Mouse (Mus musculus): ENCODE results near the gene Vmn1r177. TPM values are rescaled to one million over a fixed set of nuclear protein-coding genes. Genes with fewer than 3 reads are reported as not detected.
"Not testable (repeated sequence)": the region's sequence is repeated elsewhere in the genome, so short reads cannot be mapped to it uniquely, and the experiment has no call there.

Vmn1r177 gene
- polyA plus RNA-seq (2015; fragmentation: Nextera tagmentation; extraction: Ambion mirVana), result not detected in 2 replicates

GRCm38 (mm10) chr7:23866349-23866748, at the start of gene Vmn1r177:
TSS of gene Vmn1r177 (minus strand) at chr7:23866449.
- H3K4me2 ChIP-seq (ENCODE audit: low read depth, low read length); H3K4me3 ChIP-seq (ENCODE audit: low read length); H3K36me3 ChIP-seq (ENCODE audit: control insufficient read depth, insufficient read depth, low read length); H3K4me1 ChIP-seq (ENCODE audit: control insufficient read depth, insufficient read depth, low read length); H3K27me3 ChIP-seq (replicated peaks; ENCODE audit: control insufficient read depth, insufficient read depth, low read length); ATAC-seq; H3K9me3 ChIP-seq (ENCODE audit: control insufficient read depth, low read length); H3K9ac ChIP-seq (ENCODE audit: low read depth, low read length); H3K27ac ChIP-seq (ENCODE audit: low read length): not testable (repeated sequence)
- 10% methylated on average over 1 of the region's 1 CpGs for WGBS

GRCm38 (mm10) chr7:23891709-23892108, 25.5 kb upstream of the Vmn1r177 start, which contains the start of gene Vmn1r178:
TSS of gene Vmn1r178 (plus strand) at chr7:23892009.
- WGBS, result 75% methylated on average over 1 of the region's 1 CpGs
- Histone ChIP-seq H3K4me2 (ENCODE audit: low read depth, low read length) (no peak within 1 kb of the TSS), H3K9ac (ENCODE audit: low read depth, low read length) (no peak within 1 kb of the TSS), H3K4me3 (ENCODE audit: low read length) (no peak within 1 kb of the TSS), H3K4me1 (ENCODE audit: control insufficient read depth, insufficient read depth, low read length) (no peaks in the 10 kb centered on the region), H3K36me3 (ENCODE audit: control insufficient read depth, insufficient read depth, low read length) (no peaks in the 10 kb centered on the region), H3K27me3 (replicated peaks; ENCODE audit: control insufficient read depth, insufficient read depth, low read length) (no peaks in the 10 kb centered on the region), H3K27ac (ENCODE audit: low read length) (no peak within 1 kb of the TSS), H3K9me3 (ENCODE audit: control insufficient read depth, low read length) (peaks cover 3% of the 10 kb centered on the region; the same call in 1 of the 2 replicates)
- ATAC-seq, result no peak

- H3K36me3 ChIP-seq (ENCODE audit: control insufficient read depth, insufficient read depth, low read length); H3K9ac ChIP-seq (ENCODE audit: low read depth, low read length); H3K4me3 ChIP-seq (ENCODE audit: low read length); H3K27ac ChIP-seq (ENCODE audit: low read length); H3K9me3 ChIP-seq (ENCODE audit: control insufficient read depth, low read length); ATAC-seq; H3K4me2 ChIP-seq (ENCODE audit: low read depth, low read length); H3K4me1 ChIP-seq (ENCODE audit: control insufficient read depth, insufficient read depth, low read length); H3K27me3 ChIP-seq (replicated peaks; ENCODE audit: control insufficient read depth, insufficient read depth, low read length): not testable (repeated sequence)
- 57% methylated on average over 3 of the region's 4 CpGs for WGBS
Observed at GRCm38 (mm10) chr7:23876918-23877317, 10.7 kb upstream of the Vmn1r177 start.

DNA sequence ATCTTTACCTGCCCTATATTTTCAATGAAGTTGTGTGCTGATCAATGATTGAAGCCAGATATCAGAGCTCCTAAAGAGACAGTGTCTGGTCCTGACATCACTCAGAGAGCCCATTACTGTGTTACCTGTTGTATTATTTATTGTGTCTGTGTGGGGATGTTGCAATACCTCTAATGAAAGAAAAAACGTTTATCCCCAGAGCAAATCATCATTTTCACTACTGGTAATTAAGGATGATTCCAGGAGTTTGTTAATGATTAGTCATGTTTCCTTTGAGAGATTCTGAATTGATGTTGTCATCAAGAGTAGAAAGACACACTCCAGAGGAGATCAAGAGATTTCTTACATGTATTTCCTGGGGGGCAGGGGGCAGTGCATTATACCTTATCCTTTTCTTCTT, 29.0 kb downstream of the Vmn1r177 start, which contains the start of gene Vmn1r176:
Gene Vmn1r176, minus strand, starts transcription at position 101 of the 400 bp plus-strand sequence.
- H3K4me2 ChIP-seq (ENCODE audit: low read depth, low read length); H3K4me3 ChIP-seq (ENCODE audit: low read length); ATAC-seq; H3K9ac ChIP-seq (ENCODE audit: low read depth, low read length); H3K27ac ChIP-seq (ENCODE audit: low read length); H3K9me3 ChIP-seq (ENCODE audit: control insufficient read depth, low read length); H3K27me3 ChIP-seq (replicated peaks; ENCODE audit: control insufficient read depth, insufficient read depth, low read length); H3K36me3 ChIP-seq (ENCODE audit: control insufficient read depth, insufficient read depth, low read length); H3K4me1 ChIP-seq (ENCODE audit: control insufficient read depth, insufficient read depth, low read length): not testable (repeated sequence)
- no CpG with 5 or more reads among the region's 1 CpGs for WGBS

Other genes with a start within 250 kb of the Vmn1r177 start
- gene Vmn1r171, start 235.7 kb downstream of the Vmn1r177 start, polyA plus RNA-seq (2015; fragmentation: Nextera tagmentation; extraction: Ambion mirVana), result not detected in 2 replicates
- gene Vmn1r172, start 208.1 kb downstream of the Vmn1r177 start, polyA plus RNA-seq (2015; fragmentation: Nextera tagmentation; extraction: Ambion mirVana), result not detected in 2 replicates
- not detected in 2 replicates for gene Vmn1r173, start 165.7 kb downstream of the Vmn1r177 start, polyA plus RNA-seq (2015; fragmentation: Nextera tagmentation; extraction: Ambion mirVana)
- not detected in 2 replicates for gene Vmn1r174, start 114.2 kb downstream of the Vmn1r177 start, polyA plus RNA-seq (2015; fragmentation: Nextera tagmentation; extraction: Ambion mirVana)
- not detected in 2 replicates for gene Vmn1r175, start 55.8 kb downstream of the Vmn1r177 start, polyA plus RNA-seq (2015; fragmentation: Nextera tagmentation; extraction: Ambion mirVana)
- gene Vmn1r176, start 29.1 kb downstream of the Vmn1r177 start, polyA plus RNA-seq (2015; fragmentation: Nextera tagmentation; extraction: Ambion mirVana), result not detected in 2 replicates
- gene Vmn1r178, start 25.6 kb upstream of the Vmn1r177 start, polyA plus RNA-seq (2015; fragmentation: Nextera tagmentation; extraction: Ambion mirVana), result not detected in 2 replicates
- not detected in 2 replicates for gene Vmn1r179, start 60.5 kb upstream of the Vmn1r177 start, polyA plus RNA-seq (2015; fragmentation: Nextera tagmentation; extraction: Ambion mirVana)
- gene Vmn1r180, start 84.2 kb upstream of the Vmn1r177 start, polyA plus RNA-seq (2015; fragmentation: Nextera tagmentation; extraction: Ambion mirVana), result not detected in 2 replicates
- not detected in 2 replicates for gene Vmn1r181, start 108.2 kb upstream of the Vmn1r177 start, polyA plus RNA-seq (2015; fragmentation: Nextera tagmentation; extraction: Ambion mirVana)
- not detected in 2 replicates for gene V1rd19, start 135.2 kb upstream of the Vmn1r177 start, polyA plus RNA-seq (2015; fragmentation: Nextera tagmentation; extraction: Ambion mirVana)
- not detected in 2 replicates for gene Vmn1r183, start 186.8 kb upstream of the Vmn1r177 start, polyA plus RNA-seq (2015; fragmentation: Nextera tagmentation; extraction: Ambion mirVana)
- gene Zfp180, start 215.5 kb upstream of the Vmn1r177 start, polyA plus RNA-seq (2015; fragmentation: Nextera tagmentation; extraction: Ambion mirVana), result 13.2 and 15.0 TPM in 2 replicates
- 4.3 and 5.3 TPM in 2 replicates for gene Zfp112, start 245.9 kb upstream of the Vmn1r177 start, polyA plus RNA-seq (2015; fragmentation: Nextera tagmentation; extraction: Ambion mirVana)

Data from intestine, embryonic 16.5 days (tissue).